19 mouse cellular contexts compared by ENCODE assay signal in genomic region chr10:91062355-91062754, GRCm38 (mm10).
"Had no signal": no experiment of that assay in that cellular context is flagged by ENCODE, and none has a peak within 500 bp of the region (broad histone marks: within the 10 kb centered on the region; RNA-seq: fewer than 3 reads in every experiment).

No protein-coding gene starts in this region.

- DNase-seq: kidney, adult 11 months; kidney, adult 9 months; kidney, postnatal 14 days; liver, postnatal 0 days; lung, embryonic 14.5 days; right cerebral cortex, adult 18-20 months; right cerebral cortex, postnatal 14 days; right cerebral cortex, postnatal 4 days; thymus, postnatal 25 days had no signal

- H3K9me3 ChIP-seq: limb, embryonic 10.5 days; midbrain, embryonic 12.5 days; midbrain, embryonic 15.5 days; neural tube, embryonic 12.5 days; neural tube, embryonic 15.5 days had no signal

- H3K4me2 ChIP-seq: limb, embryonic 13.5 days; liver, embryonic 11.5 days; lung, embryonic 14.5 days; midbrain, embryonic 12.5 days; midbrain, embryonic 15.5 days; neural tube, embryonic 12.5 days; neural tube, embryonic 15.5 days had no signal

- H3K27me3 ChIP-seq: limb, embryonic 13.5 days; midbrain, embryonic 12.5 days; midbrain, embryonic 15.5 days; neural tube, embryonic 12.5 days; neural tube, embryonic 15.5 days had no signal

- H3K27ac ChIP-seq: limb, embryonic 10.5 days; limb, embryonic 13.5 days; liver, embryonic 14.5 days; macrophage; midbrain, embryonic 12.5 days; midbrain, embryonic 15.5 days; neural tube, embryonic 12.5 days; neural tube, embryonic 15.5 days had no signal

- H3K4me3 ChIP-seq: limb, embryonic 10.5 days; limb, embryonic 13.5 days; midbrain, embryonic 12.5 days; midbrain, embryonic 15.5 days; neural tube, embryonic 12.5 days; neural tube, embryonic 15.5 days had no signal

- ATAC-seq: liver, postnatal 0 days; lung, postnatal 0 days; midbrain, embryonic 15.5 days had no signal

- H3K9ac ChIP-seq: limb, embryonic 13.5 days; liver, embryonic 14.5 days; liver, postnatal 0 days; lung, embryonic 14.5 days; midbrain, embryonic 12.5 days; midbrain, embryonic 15.5 days; neural tube, embryonic 12.5 days; neural tube, embryonic 15.5 days had no signal

- H3K4me1 ChIP-seq: limb, embryonic 10.5 days; limb, embryonic 13.5 days; midbrain, embryonic 12.5 days; midbrain, embryonic 15.5 days; neural tube, embryonic 12.5 days; neural tube, embryonic 15.5 days had no signal
